Mouse (Mus musculus): Measurements from ENCODE around the gene Slc8a3. TPM values are rescaled to one million over a fixed set of nuclear protein-coding genes. Genes with fewer than 3 reads are reported as not detected.

Gene Slc8a3
- polyA plus RNA-seq, 1 experiment from 2014 or later, result 10.1 TPM

- Histone ChIP-seq H3K4me1 (ENCODE audit: control insufficient read depth, insufficient read depth, low read length) (no peaks in the 10 kb centered on the region), H3K27me3 (ENCODE audit: control insufficient read depth, insufficient read depth, low read depth, low read length) (no peaks in the 10 kb centered on the region), H3K9ac (ENCODE audit: low read depth, low read length) (no peak overlapping the region), H3K27ac (ENCODE audit: low read length) (no peak overlapping the region), H3K4me3 (ENCODE audit: low read depth, low read length) (no peak overlapping the region), H3K9me3 (replicated peaks; ENCODE audit: control insufficient read depth, low read length, poor library complexity, severe bottlenecking) (no peaks in the 10 kb centered on the region), H3K36me3 (ENCODE audit: control insufficient read depth, insufficient read depth, low read length) (no peaks in the 10 kb centered on the region), H3K4me2 (ENCODE audit: low read length) (no peak overlapping the region)
- 92% methylated on average over 3 of the region's 3 CpGs for WGBS
- ATAC-seq, result no peak
Observed at GRCm38 (mm10) chr12:81258215-81258614, 74.8 kb downstream of the Slc8a3 start.

DNA sequence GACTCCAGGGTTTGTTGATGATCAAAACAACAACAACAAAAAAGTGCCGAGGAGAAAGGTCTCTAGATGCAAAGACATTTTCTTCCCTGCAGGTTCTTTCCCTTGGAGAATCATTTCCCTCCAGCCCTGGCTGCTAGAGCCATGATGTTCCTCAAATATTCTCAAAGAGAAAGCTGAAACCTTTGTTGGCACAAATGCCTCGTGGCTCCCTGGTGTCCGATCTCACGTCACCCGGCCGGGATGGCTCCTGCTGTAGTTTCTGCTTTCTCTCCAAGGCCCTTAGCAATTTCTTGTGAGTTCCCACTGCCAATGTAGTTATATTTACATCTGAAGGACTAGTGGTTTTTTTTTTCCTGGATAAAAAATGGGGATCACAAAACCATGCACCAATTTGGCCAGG is 87.6 kb downstream of the Slc8a3 start:
- Histone ChIP-seq H3K9me3 (replicated peaks; ENCODE audit: control insufficient read depth, low read length, poor library complexity, severe bottlenecking) (no peaks in the 10 kb centered on the region), H3K4me1 (ENCODE audit: control insufficient read depth, insufficient read depth, low read length) (no peaks in the 10 kb centered on the region), H3K9ac (ENCODE audit: low read depth, low read length) (no peak overlapping the region), H3K27me3 (ENCODE audit: control insufficient read depth, insufficient read depth, low read depth, low read length) (no peaks in the 10 kb centered on the region), H3K4me2 (ENCODE audit: low read length) (no peak overlapping the region), H3K4me3 (ENCODE audit: low read depth, low read length) (no peak overlapping the region), H3K27ac (ENCODE audit: low read length) (no peak overlapping the region), H3K36me3 (ENCODE audit: control insufficient read depth, insufficient read depth, low read length) (no peaks in the 10 kb centered on the region)
- no peak for ATAC-seq
- WGBS, result 66% methylated on average over 6 of the region's 6 CpGs

DNA sequence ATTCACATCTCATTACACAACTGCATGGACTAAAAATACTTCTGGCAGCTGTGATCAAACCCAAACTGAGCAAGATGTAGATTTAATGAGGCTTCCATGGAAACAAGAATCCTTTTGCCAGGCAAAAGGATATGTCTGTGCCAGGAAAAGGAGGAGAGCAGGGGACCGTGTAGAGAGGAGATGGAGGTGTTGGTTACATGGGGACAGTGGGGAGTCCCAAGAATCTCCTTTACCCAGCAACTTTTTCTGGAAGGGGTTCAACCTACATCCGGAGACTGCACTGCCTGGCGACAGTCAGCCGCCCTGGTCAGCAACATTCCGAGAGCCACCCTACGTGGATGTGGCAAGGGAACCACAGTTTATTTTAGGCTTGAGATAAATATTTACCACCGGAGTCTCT is 88.0 kb downstream of the Slc8a3 start:
- Histone ChIP-seq H3K9ac (ENCODE audit: low read depth, low read length) (no peak overlapping the region), H3K27ac (ENCODE audit: low read length) (no peak overlapping the region), H3K4me1 (ENCODE audit: control insufficient read depth, insufficient read depth, low read length) (no peaks in the 10 kb centered on the region), H3K27me3 (ENCODE audit: control insufficient read depth, insufficient read depth, low read depth, low read length) (no peaks in the 10 kb centered on the region), H3K36me3 (ENCODE audit: control insufficient read depth, insufficient read depth, low read length) (no peaks in the 10 kb centered on the region), H3K4me2 (ENCODE audit: low read length) (no peak overlapping the region), H3K9me3 (replicated peaks; ENCODE audit: control insufficient read depth, low read length, poor library complexity, severe bottlenecking) (no peaks in the 10 kb centered on the region), H3K4me3 (ENCODE audit: low read depth, low read length) (no peak overlapping the region)
- ATAC-seq, result no peak
- 87% methylated on average over 7 of the region's 7 CpGs for WGBS

DNA sequence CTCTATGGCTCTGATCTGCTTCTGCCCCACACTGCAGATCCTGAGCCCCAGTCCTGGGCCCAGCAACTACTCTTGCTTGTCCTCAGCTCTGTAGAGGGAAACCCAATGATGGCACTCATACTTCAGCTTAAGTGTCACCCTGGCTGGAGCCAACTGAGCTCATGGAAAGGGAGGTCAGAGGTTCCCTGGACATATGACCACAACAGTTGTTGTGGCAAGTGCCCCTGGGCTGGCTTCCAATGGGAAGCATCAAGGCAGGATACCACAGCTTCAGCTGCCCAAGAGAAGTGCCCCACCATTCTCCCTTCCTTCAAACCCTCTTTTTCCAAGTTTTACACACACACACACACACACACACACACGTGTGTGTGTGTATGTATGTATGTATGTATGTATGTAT is 88.5 kb downstream of the Slc8a3 start:
- WGBS, result 64% methylated on average over 1 of the region's 1 CpGs
- Histone ChIP-seq H3K36me3 (ENCODE audit: control insufficient read depth, insufficient read depth, low read length) (no peaks in the 10 kb centered on the region), H3K27me3 (ENCODE audit: control insufficient read depth, insufficient read depth, low read depth, low read length) (no peaks in the 10 kb centered on the region), H3K4me3 (ENCODE audit: low read depth, low read length) (no peak overlapping the region), H3K27ac (ENCODE audit: low read length) (no peak overlapping the region), H3K4me2 (ENCODE audit: low read length) (no peak overlapping the region), H3K4me1 (ENCODE audit: control insufficient read depth, insufficient read depth, low read length) (no peaks in the 10 kb centered on the region), H3K9ac (ENCODE audit: low read depth, low read length) (no peak overlapping the region), H3K9me3 (replicated peaks; ENCODE audit: control insufficient read depth, low read length, poor library complexity, severe bottlenecking) (no peaks in the 10 kb centered on the region)
- no peak for ATAC-seq

- H3K9ac ChIP-seq (ENCODE audit: low read depth, low read length), result no peak overlapping the region
- H3K27ac ChIP-seq (ENCODE audit: low read length), result no peak overlapping the region
- no peaks in the 10 kb centered on the region for H3K36me3 ChIP-seq (ENCODE audit: control insufficient read depth, insufficient read depth, low read length)
- no peaks in the 10 kb centered on the region for H3K9me3 ChIP-seq (replicated peaks; ENCODE audit: control insufficient read depth, low read length, poor library complexity, severe bottlenecking)
- no peak overlapping the region for H3K4me3 ChIP-seq (ENCODE audit: low read depth, low read length)
- H3K27me3 ChIP-seq (ENCODE audit: control insufficient read depth, insufficient read depth, low read depth, low read length), result no peaks in the 10 kb centered on the region
- 92% methylated on average over 2 of the region's 2 CpGs for WGBS
- no peaks in the 10 kb centered on the region; the same call in 1 of the 2 replicates for H3K4me1 ChIP-seq (ENCODE audit: control insufficient read depth, insufficient read depth, low read length)
- no peak for ATAC-seq
- no peak overlapping the region for H3K4me2 ChIP-seq (ENCODE audit: low read length)
Observed at GRCm38 (mm10) chr12:81241676-81242075, 91.3 kb downstream of the Slc8a3 start.

- no peaks in the 10 kb centered on the region for H3K36me3 ChIP-seq (ENCODE audit: control insufficient read depth, insufficient read depth, low read length)
- no peaks in the 10 kb centered on the region for H3K27me3 ChIP-seq (ENCODE audit: control insufficient read depth, insufficient read depth, low read depth, low read length)
- H3K4me3 ChIP-seq (ENCODE audit: low read depth, low read length), result no peak overlapping the region
- no peak overlapping the region for H3K4me2 ChIP-seq (ENCODE audit: low read length)
- ATAC-seq, result no peak
- peaks cover 2% of the 10 kb centered on the region; the same call in 1 of the 2 replicates for H3K9me3 ChIP-seq (replicated peaks; ENCODE audit: control insufficient read depth, low read length, poor library complexity, severe bottlenecking)
- no peak overlapping the region for H3K27ac ChIP-seq (ENCODE audit: low read length)
- no peak overlapping the region for H3K9ac ChIP-seq (ENCODE audit: low read depth, low read length)
- WGBS, result 80% methylated on average over 4 of the region's 4 CpGs
- H3K4me1 ChIP-seq (ENCODE audit: control insufficient read depth, insufficient read depth, low read length), result no peaks in the 10 kb centered on the region; the same call in 1 of the 2 replicates
Observed at GRCm38 (mm10) chr12:81241096-81241495, 91.9 kb downstream of the Slc8a3 start.

GRCm38 (mm10) chr12:81237158-81237557 is 95.8 kb downstream of the Slc8a3 start:
- no peak for ATAC-seq
- Histone ChIP-seq H3K4me1 (ENCODE audit: control insufficient read depth, insufficient read depth, low read length) (no peaks in the 10 kb centered on the region; the same call in 1 of the 2 replicates), H3K27me3 (ENCODE audit: control insufficient read depth, insufficient read depth, low read depth, low read length) (no peaks in the 10 kb centered on the region), H3K27ac (ENCODE audit: low read length) (no peak overlapping the region), H3K9me3 (replicated peaks; ENCODE audit: control insufficient read depth, low read length, poor library complexity, severe bottlenecking) (peaks cover 4% of the 10 kb centered on the region; the same call in 1 of the 2 replicates), H3K4me2 (ENCODE audit: low read length) (no peak overlapping the region), H3K4me3 (ENCODE audit: low read depth, low read length) (no peak overlapping the region), H3K36me3 (ENCODE audit: control insufficient read depth, insufficient read depth, low read length) (no peaks in the 10 kb centered on the region), H3K9ac (ENCODE audit: low read depth, low read length) (no peak overlapping the region)
- WGBS, result 97% methylated on average over 1 of the region's 1 CpGs

GRCm38 (mm10) chr12:81235456-81236330 is 97.3 kb downstream of the Slc8a3 start:
- whole genome bisulfite sequencing, result 87% methylated on average over 10 of the region's 10 CpGs
- Histone ChIP-seq H3K4me1 (ENCODE audit: control insufficient read depth, insufficient read depth, low read length) (no peaks in the 10 kb centered on the region; the same call in 1 of the 2 replicates), H3K9me3 (replicated peaks; ENCODE audit: control insufficient read depth, low read length, poor library complexity, severe bottlenecking) (peaks cover 4% of the 10 kb centered on the region; the same call in 1 of the 2 replicates), H3K27me3 (ENCODE audit: control insufficient read depth, insufficient read depth, low read depth, low read length) (no peaks in the 10 kb centered on the region), H3K4me3 (ENCODE audit: low read depth, low read length) (no peak overlapping the region), H3K27ac (ENCODE audit: low read length) (no peak overlapping the region), H3K36me3 (ENCODE audit: control insufficient read depth, insufficient read depth, low read length) (no peaks in the 10 kb centered on the region), H3K9ac (ENCODE audit: low read depth, low read length) (no peak overlapping the region), H3K4me2 (ENCODE audit: low read length) (no peak overlapping the region)
- ATAC-seq, result no peak

DNA sequence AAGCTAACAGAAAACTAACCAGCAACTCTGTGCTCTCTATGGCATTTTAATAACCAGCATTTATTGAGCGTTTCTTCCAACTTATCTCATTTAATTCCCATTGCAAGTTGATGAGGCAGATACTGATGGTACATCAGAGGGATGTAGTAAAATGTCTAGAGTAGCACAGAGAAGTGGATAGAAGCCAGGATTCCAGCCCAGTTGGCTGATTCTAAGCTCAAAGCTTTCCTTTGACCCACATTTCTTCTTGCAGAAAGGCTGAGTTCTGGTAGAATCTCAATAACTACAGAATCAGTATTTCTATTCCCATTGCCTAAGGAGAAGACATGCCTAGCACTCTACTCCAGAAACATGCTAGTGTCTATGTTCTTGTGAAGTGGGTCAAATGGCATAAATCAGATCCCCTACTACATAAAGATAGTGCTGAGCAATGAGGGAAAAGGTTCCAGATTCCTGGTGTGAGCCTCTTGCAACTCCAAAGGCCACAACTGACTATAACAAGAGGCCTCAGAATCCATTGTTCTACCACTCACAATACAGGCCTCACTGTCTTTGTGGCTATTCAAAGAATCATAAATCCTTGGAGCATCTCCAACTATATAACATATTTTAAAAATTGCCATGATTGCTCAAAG is 99.1 kb downstream of the Slc8a3 start:
- ATAC-seq, result no peak
- Histone ChIP-seq H3K27ac (ENCODE audit: low read length) (no peak overlapping the region), H3K4me2 (ENCODE audit: low read length) (no peak overlapping the region), H3K27me3 (ENCODE audit: control insufficient read depth, insufficient read depth, low read depth, low read length) (no peaks in the 10 kb centered on the region), H3K4me3 (ENCODE audit: low read depth, low read length) (no peak overlapping the region), H3K36me3 (ENCODE audit: control insufficient read depth, insufficient read depth, low read length) (no peaks in the 10 kb centered on the region), H3K9me3 (replicated peaks; ENCODE audit: control insufficient read depth, low read length, poor library complexity, severe bottlenecking) (peaks cover 4% of the 10 kb centered on the region; the same call in 1 of the 2 replicates), H3K9ac (ENCODE audit: low read depth, low read length) (no peak overlapping the region), H3K4me1 (ENCODE audit: control insufficient read depth, insufficient read depth, low read length) (no peaks in the 10 kb centered on the region; the same call in 1 of the 2 replicates)
- 89% methylated on average over 1 of the region's 1 CpGs for WGBS
